Mouse (Mus musculus): Measurements from ENCODE around the gene Scarf2.

Scarf2 gene

GRCm38 (mm10) chr16:17796971-17797811 is at the start of gene Scarf2:
Gene Scarf2, plus strand, starts transcription at chr16:17797282.
- no peak for DNase-seq (ENCODE audit: extremely low spot score, low read depth, low spot score)

GRCm38 (mm10) chr16:17753001-17753400 is 44.1 kb upstream of the Scarf2 start:
- no peak for DNase-seq (ENCODE audit: extremely low spot score, low read depth, low spot score)

- DNase-seq (ENCODE audit: extremely low spot score, low read depth, low spot score): no peak
Measured at GRCm38 (mm10) chr16:17753686-17754085, 43.4 kb upstream of the Scarf2 start.

- no peak for DNase-seq (ENCODE audit: extremely low spot score, low read depth, low spot score)
Measured at GRCm38 (mm10) chr16:17757756-17758155, 39.3 kb upstream of the Scarf2 start.

- DNase-seq (ENCODE audit: extremely low spot score, low read depth, low spot score): no peak
Measured at GRCm38 (mm10) chr16:17758902-17759301, 38.2 kb upstream of the Scarf2 start.

GRCm38 (mm10) chr16:17759344-17759773 is 37.7 kb upstream of the Scarf2 start, which contains the start of gene Klhl22:
Gene Klhl22, plus strand, starts transcription at chr16:17759618.
- DNase-seq (ENCODE audit: extremely low spot score, low read depth, low spot score): peak; percentile 37

- DNase-seq (ENCODE audit: extremely low spot score, low read depth, low spot score): no peak
Measured at GRCm38 (mm10) chr16:17759813-17760321, 37.2 kb upstream of the Scarf2 start.

- no peak for DNase-seq (ENCODE audit: extremely low spot score, low read depth, low spot score)
Measured at GRCm38 (mm10) chr16:17760657-17761056, 36.4 kb upstream of the Scarf2 start.

GRCm38 (mm10) chr16:17761074-17761473 is 36.0 kb upstream of the Scarf2 start:
- DNase-seq (ENCODE audit: extremely low spot score, low read depth, low spot score): no peak

- no peak for DNase-seq (ENCODE audit: extremely low spot score, low read depth, low spot score)
Measured at GRCm38 (mm10) chr16:17764108-17764511, 33.0 kb upstream of the Scarf2 start.

- no peak for DNase-seq (ENCODE audit: extremely low spot score, low read depth, low spot score)
Measured at GRCm38 (mm10) chr16:17768834-17769233, 28.2 kb upstream of the Scarf2 start.

GRCm38 (mm10) chr16:17771117-17771865 is 25.8 kb upstream of the Scarf2 start:
- DNase-seq (ENCODE audit: extremely low spot score, low read depth, low spot score): no peak

- DNase-seq (ENCODE audit: extremely low spot score, low read depth, low spot score): no peak
Measured at GRCm38 (mm10) chr16:17776828-17777227, 20.3 kb upstream of the Scarf2 start.

- DNase-seq (ENCODE audit: extremely low spot score, low read depth, low spot score): no peak
Measured at GRCm38 (mm10) chr16:17778223-17778622, 18.9 kb upstream of the Scarf2 start.

GRCm38 (mm10) chr16:17779692-17780091 is 17.4 kb upstream of the Scarf2 start:
- no peak for DNase-seq (ENCODE audit: extremely low spot score, low read depth, low spot score)

- DNase-seq (ENCODE audit: extremely low spot score, low read depth, low spot score): no peak
Measured at GRCm38 (mm10) chr16:17785337-17785736, 11.7 kb upstream of the Scarf2 start.

GRCm38 (mm10) chr16:17792728-17793127 is 4.4 kb upstream of the Scarf2 start:
- no peak for DNase-seq (ENCODE audit: extremely low spot score, low read depth, low spot score)

GRCm38 (mm10) chr16:17794047-17794446 is 3.0 kb upstream of the Scarf2 start:
- DNase-seq (ENCODE audit: extremely low spot score, low read depth, low spot score): no peak

GRCm38 (mm10) chr16:17795643-17796042 is 1.4 kb upstream of the Scarf2 start:
- no peak for DNase-seq (ENCODE audit: extremely low spot score, low read depth, low spot score)

- DNase-seq (ENCODE audit: extremely low spot score, low read depth, low spot score): no peak
Measured at GRCm38 (mm10) chr16:17796519-17796918, 563 bp upstream of the Scarf2 start.

- no peak for DNase-seq (ENCODE audit: extremely low spot score, low read depth, low spot score)
Measured at GRCm38 (mm10) chr16:17797812-17798311, 780 bp downstream of the Scarf2 start.

Data from hindlimb bud, embryonic 11.5 days (tissue).